Mouse (Mus musculus) myocyte (in vitro differentiated cells): ENCODE measurements around the gene BC049715.

Experiments used
- E2F4 ChIP-seq: IDR thresholded peaks from one replicate; pipeline ENCODE4 v1.6.1; 2011; ENCODE audit warnings: mild to moderate bottlenecking, control low read depth, moderate library complexity; ENCODE audit not compliant: insufficient read depth
- MAX ChIP-seq: IDR thresholded peaks from one replicate; pipeline ENCODE4 v1.6.1; 2011; ENCODE audit warnings: low read depth, mild to moderate bottlenecking, control low read depth

- TF ChIP-seq MAX (no peak), E2F4 (no peak)
These were observed 18.3 kb upstream of the BC049715 start for GRCm38 (mm10) chr6:136809077-136809476.
